Mouse (Mus musculus) erythroid progenitor cell, adult 5-6 weeks (primary cell): Measurements from ENCODE around the gene Ncaph. TPM values are rescaled to one million over a fixed set of nuclear protein-coding genes. Genes with fewer than 3 reads are reported as not detected.
"Not testable (repeated sequence)": the region's sequence is repeated elsewhere in the genome, so short reads cannot be mapped to it uniquely, and the experiment has no call there.

Source experiments
- ATAC-seq: replicated peaks from 2 replicates; pipeline ENCODE4 v1.8.0; 2016; ENCODE audit warnings: moderate number of reproducible peaks, mild to moderate bottlenecking, moderate TSS enrichment, inconsistent platforms; ENCODE audit not compliant: poor library complexity, low FRiP score, severe bottlenecking
- total RNA-seq, 2 experiments: library from RNA; stranded (forward) in 1 of 2; stranded (reverse) in 1 of 2; fragments of 150-400 nt in 1 of 2; fragments of 186-747, 209-891 nt in 1 of 2; gene quantifications; 2 replicates each; pipeline versions ENCODE4 v1.2.3 to v1.2.4; 2015 to 2017; ENCODE audit warnings: low replicate concordance in 2 of 2

Ncaph gene
- total RNA-seq (2015; ENCODE audit: low replicate concordance) (160 and 195 TPM in 2 replicates), total RNA-seq (2017; ENCODE audit: low replicate concordance) (202 and 244 TPM in 2 replicates)

DNA sequence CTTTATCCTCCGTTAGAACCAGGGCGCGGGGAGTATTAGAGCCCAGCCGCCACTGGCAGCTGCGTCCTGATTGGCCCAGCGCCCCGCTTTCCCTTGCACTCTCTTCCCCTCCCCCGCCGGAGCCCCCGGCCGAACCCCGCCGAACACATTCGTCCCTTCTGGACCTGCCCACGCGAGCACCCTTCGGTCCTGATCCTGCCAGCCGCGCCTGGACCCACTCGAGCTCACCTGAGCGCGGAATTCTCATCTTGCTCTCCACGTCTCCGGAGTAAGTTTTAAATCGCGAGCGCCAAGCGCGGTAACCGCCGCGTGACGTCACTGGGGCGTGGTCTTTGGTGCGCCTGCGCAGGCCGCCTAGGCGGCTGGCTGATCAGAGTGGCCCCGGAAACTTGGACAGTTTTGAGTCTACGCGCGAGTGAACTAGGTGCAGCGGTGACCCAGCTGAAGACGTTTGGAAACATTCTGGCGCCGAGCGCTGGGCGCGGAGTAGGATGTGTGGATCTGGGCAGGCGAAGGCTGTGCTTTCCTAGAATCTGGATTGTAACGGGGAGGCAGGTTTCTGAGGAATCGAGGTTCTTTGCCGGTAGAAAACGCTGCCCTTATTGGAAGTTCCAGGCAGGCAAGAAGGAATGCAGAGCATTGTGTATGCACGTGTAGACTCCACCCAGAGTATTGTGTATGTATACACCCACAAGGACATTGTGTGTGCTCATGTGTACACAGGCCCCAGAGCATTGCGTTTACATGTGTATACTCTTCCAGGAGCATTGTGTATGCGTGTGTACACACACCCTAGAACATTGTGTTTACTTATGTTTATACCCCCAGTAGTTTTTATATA is at the start of gene Ncaph:
Gene Ncaph (minus strand): TSS at position 334 of the 841 bp plus-strand sequence.
- peak; percentile 88 for ATAC-seq

DNA sequence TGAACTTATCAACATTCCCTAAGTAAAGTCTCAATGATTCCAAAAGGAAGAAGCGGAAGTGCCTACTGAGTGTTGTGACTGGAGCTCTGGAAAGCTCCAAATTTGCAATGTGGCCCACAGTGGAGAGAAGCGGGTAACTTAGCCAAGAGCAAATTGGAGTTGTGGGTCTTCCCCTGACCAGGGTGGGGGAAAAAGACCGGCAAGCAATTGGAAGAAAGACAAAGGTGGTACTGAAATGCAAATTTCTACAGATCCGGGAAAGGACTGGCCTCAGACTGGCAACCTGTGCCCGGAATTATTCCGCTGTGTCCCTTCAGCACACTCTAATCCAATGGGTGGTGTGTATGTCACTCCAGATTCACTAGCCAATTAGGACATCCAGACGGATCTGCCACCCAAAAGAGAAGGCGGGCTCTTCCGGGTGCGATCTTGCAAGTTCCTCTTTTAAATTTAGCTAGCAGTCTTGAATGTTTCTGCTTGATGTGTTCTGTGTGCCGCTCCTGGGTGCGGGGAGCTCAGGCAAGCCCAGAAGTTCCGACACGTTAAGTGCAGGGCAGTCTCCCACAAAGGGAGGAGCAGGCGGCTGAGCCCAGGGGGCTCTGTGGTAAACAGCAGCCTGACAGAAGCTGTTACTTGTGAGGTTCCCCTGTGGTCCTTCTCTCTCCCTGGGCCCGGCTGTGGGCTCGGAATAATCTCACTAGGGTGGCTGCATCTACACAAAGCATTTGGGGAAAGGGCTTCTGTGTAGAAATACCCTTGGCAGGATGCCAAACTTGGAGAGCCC is 49.0 kb upstream of the Ncaph start:
- peak; percentile 99 for ATAC-seq

DNA sequence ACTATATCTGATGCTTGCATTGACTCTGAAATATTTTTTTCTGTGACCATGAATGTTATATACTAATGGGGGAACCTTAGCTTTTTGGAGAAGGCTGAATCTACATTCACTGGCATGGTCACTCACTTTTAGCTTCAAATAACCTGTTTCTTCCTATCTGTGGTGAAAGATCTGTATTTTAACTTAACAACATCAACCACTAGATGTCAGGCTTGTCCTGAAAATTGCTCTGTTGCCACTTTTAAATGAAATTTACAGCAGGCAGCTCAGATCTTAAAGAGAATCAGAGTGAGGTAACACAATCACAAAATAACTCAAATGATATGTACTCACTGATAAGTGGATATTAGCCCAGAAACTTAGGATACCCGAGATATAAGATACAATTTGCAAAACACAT is 32.5 kb upstream of the Ncaph start:
- ATAC-seq: not testable (repeated sequence)

- ATAC-seq: no peak
These were observed 31.9 kb upstream of the Ncaph start for GRCm38 (mm10) chr2:127165675-127166074.

GRCm38 (mm10) chr2:127145699-127146098 is 11.9 kb upstream of the Ncaph start:
- ATAC-seq: no peak

- peak; percentile 97 for ATAC-seq
These were observed 9.7 kb upstream of the Ncaph start, which contains the start of gene Itpripl1 for GRCm38 (mm10) chr2:127143158-127144063. Gene Itpripl1 (minus strand): TSS chr2:127143442.

DNA sequence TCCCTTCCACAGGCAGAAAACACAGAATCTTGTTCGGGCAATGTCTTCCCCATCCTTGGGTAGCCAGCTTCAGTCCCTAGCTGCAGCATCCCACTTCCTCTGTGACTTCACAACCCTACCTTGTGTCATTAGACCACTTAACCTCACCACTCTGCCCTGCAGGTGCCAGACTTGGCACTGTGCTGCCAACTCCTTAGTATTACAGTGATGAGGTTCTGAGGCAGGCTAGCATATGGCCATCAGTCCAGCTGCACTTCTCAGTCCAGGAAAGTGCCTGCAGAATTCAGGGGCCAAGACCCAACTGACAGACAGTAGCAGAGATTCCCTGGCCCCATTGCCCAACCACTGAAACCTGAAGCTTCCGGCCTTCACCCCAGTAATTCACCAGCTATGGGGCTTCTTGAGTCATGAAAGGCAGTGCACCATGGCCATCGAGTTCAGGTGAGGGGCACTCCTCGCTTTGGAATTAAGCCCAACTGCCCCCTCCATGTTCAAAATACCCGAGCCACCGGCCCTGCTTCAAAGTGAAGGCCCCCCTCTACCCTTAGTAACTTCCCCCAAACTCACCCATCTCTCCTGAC is 8.9 kb upstream of the Ncaph start:
- ATAC-seq: 0 out of 2 replicates have a peak, but pooled peaks have one; percentile 5

DNA sequence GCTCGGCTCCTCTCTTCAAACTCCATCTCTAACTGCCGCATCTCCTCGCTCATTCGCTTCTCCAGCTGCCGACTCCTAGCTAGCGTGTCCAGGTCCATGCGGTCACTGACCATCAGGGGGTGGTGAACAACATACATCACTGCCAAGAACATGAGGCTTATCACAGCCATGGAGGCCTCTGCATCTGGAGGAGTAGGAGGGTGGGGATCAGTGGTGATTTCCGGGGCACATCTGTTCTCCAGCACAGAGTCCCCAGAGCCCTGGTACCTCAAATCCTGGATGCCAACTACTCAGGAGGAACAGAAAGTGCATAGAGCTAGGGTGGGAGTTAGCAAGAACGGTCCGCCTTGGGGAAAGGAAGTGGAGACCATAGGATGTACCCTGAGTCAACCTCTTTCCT is 8.3 kb upstream of the Ncaph start:
- no peak for ATAC-seq

DNA sequence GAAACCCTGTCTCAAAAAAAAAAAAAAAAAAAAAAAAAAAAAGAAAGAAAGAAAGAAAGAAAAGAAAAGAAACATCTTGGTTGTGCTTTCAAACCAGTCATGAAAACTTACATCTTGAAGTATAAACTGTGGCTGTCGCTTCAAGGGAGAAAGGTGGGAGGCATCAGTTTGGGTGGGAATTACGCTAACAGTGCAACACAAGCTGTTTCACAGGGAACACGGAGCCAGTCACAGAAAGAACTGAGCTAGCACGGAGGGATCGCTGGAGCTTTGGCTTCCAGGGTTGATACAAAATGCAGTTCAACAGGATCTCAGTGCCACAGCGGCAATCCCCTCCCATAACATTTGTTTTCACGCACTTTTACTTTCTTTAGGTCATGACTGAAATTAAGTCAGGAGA is 6.3 kb upstream of the Ncaph start:
- no peak for ATAC-seq

- ATAC-seq: no peak
These were observed 5.9 kb upstream of the Ncaph start for GRCm38 (mm10) chr2:127139605-127140004.

DNA sequence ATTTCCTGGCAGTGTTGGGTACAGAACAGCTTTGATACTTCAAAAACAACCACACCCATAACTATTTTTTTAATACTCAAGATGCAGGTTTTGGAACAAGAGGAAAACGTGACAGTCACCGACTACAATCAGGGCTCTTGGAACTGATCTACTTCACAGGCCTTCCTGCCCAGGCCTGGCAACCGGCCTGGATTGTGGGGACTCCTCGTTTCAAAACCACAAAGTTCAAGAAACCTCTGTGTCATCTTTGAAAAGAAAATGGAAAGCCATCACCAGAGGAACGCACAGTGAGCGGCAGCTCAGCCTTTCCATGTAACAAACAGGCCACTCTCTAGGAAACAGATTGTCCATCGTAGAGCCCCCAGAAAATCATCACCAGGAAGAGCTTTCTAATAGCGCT is 5.3 kb upstream of the Ncaph start:
- no peak for ATAC-seq

DNA sequence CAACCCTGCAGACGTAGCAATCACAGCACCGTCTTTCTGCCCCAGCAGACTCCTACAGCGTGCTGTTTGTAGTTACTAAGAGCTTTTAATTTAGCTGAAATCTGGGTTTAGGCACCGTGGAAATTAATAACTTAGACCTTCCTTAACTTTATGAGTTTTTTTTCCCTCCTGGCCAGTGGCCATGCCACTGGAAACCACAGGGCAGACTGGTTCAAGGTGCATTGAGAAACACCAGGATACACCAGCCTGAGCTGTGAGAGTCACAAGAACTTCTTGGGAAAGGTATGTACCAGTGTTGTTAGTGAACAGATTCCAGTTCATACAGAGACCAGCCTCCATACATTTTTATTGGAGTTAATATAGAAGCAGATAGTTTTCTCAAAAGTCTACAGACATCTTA is 4.7 kb upstream of the Ncaph start:
- ATAC-seq: no peak

DNA sequence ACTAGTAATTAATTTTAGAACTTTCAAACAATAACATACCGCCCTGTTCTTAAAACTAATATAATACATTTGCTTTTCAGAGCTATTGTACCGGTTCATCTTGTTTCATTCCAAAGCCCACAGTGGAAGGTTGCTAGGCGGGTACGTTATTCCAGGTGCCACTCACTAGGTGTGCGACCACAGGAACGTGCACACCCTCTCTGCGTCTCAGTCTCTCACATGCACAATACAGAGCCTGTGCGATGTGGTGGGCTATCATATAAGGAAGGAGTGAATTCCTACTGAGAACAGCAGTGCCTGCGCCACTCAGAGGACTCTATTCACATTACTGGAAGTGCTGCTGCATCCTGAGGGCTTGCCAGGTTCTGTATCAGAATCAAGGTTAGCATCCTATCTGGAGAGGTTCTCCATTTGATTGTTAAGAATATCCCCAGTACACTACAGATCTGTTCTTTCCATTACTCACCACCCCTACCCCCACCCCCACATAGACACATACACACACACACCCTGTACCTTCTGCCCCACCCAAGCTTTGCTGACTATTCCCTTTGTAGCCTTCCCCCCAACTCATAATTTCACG is 4.2 kb upstream of the Ncaph start:
- ATAC-seq: no peak

- ATAC-seq: no peak
These were observed 3.2 kb upstream of the Ncaph start for GRCm38 (mm10) chr2:127136979-127137378.

- ATAC-seq: not testable (repeated sequence)
These were observed 1.5 kb upstream of the Ncaph start for GRCm38 (mm10) chr2:127135255-127135654.

GRCm38 (mm10) chr2:127131353-127131752 is 2.4 kb downstream of the Ncaph start:
- no peak for ATAC-seq

DNA sequence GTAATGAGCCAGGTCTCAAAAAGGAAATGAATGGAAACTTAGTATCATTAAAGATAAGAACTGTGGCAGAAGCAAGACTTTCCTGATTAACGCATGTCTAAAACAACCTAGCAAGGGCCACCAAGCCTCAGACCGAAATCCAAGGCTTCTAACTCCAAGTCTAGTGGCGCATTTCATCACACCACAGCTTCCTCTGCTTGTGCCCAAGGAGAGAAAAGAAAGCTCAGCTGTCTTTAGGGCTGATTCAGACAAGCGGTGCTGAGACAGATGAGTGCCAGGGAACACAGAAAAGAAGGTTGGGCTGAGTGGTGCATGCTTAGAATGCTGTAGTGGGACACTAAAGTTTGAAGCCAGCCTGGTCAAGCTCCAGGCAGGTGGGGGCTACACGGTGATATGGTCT is 4.8 kb downstream of the Ncaph start:
- no peak for ATAC-seq

DNA sequence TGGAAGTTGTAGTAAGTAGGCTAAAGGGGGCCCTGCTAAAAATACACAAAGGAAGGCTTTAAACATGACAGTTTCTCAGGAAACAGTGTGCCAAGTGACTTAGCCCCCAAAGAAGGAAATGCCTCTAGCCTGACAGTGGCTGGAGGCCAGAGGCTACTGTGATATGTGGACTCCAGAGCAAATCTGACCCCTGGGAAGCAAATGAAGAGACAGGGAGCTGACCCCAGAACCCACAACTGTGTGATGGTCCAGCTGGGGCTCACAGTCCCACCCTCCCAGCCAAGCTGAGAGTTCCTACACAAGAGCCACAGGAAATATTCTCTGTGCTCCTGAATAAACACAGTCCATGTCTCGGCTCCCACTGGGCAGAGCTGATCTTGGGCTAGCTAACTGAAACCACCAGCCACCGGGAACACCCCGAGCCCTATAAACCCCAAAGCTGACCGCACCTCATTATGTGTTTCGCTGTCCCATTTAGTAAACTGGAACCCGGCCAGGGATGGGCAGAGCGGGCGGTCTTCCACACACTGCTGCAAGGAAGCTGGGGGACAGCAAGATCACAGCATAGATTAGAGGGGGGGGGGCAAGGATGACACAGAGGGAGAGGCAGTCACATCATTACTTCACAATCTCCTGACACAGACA is 12.0 kb downstream of the Ncaph start:
- no peak for ATAC-seq

DNA sequence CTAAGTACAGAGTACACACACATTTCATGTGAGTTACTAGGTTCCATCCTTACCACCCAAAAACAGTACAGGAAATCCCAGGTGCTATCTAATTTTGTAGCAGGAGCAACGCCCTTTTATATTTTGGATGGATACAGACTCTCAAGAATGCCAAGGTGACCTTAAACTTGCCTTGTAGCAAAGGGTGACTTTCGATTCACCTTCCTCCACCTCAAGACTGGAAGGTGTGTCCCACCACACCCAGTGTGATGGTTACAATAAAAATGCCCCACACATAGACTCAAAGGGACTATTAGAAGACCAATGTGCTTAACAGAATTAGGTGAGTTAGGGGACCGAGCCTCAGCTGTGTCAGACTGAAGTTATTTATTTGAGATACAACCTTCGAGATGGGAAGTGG is 24.8 kb downstream of the Ncaph start:
- ATAC-seq: no peak
